Mouse (Mus musculus) liver, postnatal 0 days (tissue): ENCODE data around the gene Tymp.

Experiments used
- CTCF ChIP-seq: sonication (generic); IDR thresholded peaks from 2 replicates; pipeline ENCODE4 v1.5.1; 2016; ENCODE audit warnings: antibody characterized with exemption, low read depth
- EP300 ChIP-seq: IDR thresholded peaks from 2 replicates; pipeline ENCODE4 v1.6.1; 2016; ENCODE audit warnings: antibody characterized with exemption, low read depth, mild to moderate bottlenecking

DNA sequence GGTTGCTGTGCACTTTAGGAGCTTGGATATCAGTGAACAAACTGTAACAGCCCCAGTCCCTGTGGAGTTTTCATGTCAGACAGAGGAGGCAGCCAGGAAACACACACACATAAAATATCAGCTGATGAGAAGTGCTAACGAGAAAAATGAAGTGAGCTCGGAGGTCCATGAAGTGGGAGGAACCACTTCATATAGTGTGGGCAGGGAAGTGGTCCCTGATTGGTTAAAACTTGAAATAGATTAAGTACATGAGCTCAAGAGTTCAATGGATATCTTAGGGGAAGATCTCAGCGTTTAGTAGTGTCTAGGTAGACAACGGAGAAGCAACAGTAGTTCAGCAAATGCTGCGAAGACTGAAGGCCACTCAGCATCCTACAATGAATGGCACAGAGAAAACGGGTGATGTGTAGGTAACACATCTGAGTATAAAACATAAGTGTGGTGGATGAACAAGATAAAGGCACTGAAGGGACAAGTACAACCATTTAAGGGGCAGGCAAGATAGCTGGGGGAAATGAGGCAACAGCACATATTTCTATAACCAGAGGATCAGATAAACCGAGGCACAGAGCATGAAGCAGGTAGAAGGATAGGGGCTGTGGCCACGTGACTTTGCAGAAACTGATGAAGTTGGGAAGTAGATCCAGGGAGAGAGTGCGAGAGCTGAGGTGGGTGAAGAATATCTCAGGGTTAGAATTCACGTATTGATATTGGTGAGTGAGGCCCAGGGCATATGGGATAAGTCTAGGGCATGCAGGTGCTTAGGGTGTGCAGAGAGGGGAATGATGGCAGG lies 28.2 kb upstream of the Tymp start:
- TF ChIP-seq EP300 (no peak), CTCF (no peak)
